Mouse (Mus musculus) right cerebral cortex, adult 2 months (tissue): ENCODE measurements at regions not wholly inside any gene's neighbourhood (a gene's known extent, or its start where the extent isn't known, plus 50 kb on each side); places are given as distances from the start of the nearest gene placed in this dataset.

Source experiments
- DNase-seq, 2 experiments: peaks; one replicate each; pipeline ENCODE4 v3.0.0; 2021 to 2022; ENCODE audit warnings: low spot score in 2 of 2

DNA sequence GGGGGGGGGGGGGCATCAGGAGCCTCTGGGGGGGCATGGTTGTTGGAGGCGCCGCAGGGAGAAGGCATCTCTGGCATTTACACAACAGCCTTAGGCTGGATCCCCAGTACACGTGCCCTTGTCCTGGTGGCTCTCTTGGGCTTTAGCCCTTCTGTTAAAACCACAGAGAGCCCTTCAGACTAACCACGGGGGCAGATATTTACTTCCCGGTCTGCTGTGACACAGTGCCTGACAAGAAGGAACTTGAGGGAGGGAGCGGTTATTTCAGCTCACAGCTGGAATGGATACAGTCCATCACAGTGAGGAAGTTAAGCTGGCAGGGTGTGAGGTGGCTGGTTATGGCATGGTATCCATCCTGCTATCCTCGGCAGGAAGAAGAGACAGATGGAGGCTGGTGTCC lies 71.0 kb upstream of the Gm11733 start:
- no peak for DNase-seq

DNA sequence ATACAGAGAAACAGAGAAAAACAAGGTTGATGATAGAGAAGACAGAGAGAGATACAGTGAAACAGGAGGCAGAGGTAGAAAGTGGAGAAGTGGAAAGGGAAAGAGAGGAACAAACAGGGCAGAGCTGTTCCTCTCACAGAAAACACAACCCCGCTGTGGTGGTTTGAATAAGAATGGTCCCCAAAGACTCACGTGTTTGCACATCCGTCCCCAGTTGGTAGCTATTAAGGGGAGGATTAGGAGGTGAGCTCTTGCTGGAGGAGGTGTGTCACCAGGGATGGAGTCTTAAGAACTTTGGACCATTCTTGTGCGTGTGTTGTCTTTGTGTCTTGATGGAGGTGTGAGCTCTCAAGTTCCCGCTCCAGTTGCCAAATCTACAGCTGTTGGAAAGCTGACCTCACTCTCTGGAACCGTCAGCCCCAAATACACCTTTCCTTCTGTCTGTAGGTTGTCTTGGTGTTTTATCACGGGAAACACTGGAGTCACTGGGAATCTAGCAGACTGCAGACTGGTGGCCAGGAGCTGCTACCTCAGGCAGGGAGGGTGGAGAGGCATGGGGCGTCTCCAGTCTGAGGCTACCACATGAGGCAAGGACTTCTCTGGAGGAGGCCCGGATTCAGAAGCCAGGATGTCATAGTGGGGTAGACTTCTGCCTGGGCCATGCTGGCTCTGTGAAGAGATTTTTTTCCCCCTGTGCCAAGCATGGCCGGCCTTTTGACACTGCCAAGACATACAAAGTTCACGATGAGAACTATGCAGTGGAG lies 70.0 kb upstream of the Gm11733 start:
- DNase-seq = no peak

DNA sequence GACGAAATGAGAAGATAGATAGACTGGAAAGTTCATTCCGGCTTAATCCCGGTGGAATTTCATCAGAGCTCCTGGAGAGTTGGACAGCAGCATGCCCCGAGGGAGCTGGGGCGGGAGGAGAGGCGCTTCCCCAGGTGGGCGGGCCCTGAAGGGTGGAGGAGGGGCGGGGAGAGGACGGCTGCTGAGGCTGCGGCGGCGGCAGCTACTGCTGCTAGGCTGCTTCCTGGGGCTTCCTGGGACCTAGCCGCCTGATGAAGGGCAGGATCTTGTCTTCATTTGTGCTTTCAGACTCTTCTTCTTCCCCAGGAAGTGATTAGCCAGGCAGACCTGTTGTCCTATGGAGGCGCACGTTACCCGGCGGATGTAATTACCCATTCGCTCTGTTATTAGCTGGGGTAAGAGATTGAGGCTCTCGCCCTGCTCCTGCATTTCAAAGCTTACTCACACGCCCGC lies 69.3 kb upstream of the Gm11733 start:
- peak in 1 of 2 experiments; percentile 32 for DNase-seq

DNA sequence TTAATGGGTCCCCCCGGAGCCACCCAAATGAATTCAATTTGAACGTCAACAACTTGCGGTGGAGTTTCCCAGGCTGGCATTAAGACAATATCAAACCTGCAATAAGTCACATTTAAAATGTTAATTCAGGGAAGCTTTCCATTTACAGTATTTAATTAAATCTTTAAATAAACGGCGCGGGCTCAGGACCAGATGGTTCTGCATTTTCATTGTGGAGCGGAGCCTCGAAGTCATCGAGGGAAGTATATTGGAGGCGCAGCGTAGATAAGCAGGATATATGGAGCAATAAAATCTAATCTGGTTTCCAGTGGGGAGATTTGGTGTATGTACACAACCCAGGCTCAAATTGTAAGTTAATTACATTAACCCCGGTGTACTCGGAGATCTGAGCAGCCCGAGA lies 68.7 kb upstream of the Gm11733 start:
- DNase-seq = peak in 1 of 2 experiments; percentile 38

DNA sequence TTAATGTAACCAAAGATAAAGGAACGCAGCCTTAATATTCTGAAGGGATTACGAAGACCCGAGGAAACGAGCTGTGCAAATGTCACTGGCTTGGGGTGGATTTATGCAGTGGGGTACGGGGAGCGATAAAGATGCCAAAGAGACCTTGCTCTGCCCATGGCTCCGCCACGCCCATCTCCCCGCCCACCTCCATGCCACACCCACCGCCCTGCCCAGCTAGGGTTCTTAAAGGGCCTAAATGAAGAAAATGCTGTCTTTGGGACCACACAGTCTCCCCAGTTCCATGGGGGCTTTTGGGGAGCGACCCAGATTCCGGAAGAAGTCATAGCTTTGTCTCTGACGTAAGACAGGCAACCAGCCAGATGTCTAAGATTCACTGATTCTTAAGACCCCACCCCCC lies 68.2 kb upstream of the Gm11733 start:
- no peak for DNase-seq

DNA sequence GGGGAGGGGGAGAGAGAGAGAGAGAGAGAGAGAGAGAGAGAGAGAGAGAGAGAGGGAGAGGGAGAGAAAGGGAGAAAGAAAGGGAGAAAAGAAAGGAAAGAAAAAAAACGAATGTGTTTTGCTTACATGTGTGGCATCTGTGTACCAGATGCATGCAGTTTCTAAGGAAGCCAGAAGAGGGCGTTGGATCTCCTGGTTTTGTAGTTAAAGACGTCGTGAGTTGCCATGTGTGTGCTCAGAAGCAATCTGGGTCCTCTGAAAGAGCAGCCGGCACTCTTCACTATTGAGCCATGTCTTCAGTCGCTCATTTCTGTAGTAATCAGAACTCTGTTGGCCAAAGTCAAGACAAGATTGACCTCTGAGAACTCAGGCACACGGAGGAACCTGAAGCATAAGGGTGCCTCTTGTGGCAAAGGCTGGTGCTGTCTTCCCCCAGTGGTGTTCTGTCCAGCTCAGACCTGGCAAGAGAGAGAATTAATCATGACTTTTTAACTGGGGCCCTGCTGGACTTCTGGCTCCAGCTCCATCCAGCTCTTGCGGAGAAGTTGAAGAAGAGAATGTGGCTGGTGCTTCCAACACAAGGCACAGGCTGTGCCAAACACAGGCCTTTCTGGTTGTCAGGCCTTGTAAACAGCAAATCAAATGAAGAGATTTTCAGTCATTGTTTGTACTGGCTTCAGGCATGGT lies 67.0 kb upstream of the Gm11733 start:
- DNase-seq = no peak

DNA sequence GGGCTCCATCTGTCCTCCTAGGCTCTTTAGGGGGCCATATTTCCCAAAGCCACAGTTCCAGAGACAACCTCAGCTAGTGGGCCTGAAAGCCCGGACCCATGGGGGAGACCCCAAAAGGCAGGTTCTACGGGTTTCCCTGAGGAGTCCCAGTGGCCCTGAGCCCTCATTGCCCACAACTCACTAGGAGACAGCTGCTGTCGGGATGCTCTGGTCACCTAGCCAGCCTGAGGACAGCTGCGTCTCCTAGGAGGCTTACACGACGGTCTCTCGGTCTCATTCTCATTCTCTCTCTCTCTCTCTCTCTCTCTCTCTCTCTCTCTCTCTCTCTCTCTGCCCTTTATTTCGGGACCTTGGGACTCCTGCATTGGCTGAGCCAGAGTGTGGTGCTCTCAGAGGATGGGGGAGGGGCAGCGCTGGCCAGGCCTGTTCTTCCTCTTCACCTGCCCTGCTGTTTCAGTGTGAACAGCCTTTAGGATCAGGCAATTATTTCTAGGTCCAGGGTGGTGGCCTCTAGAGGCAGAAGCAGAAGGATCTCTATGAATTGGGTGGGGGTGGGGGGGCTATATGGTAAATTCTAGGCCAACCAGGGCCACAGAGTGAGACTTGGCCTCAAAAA lies 66.1 kb upstream of the Gm11733 start:
- DNase-seq = no peak

DNA sequence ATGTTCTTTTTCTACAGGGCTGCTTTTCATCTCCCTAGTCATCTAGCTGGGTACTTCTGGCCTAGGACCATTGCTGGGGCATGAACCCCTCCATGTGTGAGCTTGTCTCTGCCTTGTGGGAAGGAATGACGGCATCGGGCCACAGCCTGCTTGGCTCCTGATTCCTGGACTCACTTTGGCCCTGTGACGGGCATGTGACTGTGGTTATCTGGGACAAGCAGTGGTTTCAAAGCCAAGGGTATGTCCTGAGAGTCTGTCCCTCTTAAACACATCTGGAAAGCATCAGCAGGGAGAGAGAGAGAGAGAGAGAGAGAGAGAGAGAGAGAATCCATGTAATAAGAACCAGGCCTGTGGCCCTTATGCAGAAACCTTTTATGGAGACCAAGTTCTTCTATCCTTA lies 65.2 kb upstream of the Gm11733 start:
- DNase-seq = no peak

DNA sequence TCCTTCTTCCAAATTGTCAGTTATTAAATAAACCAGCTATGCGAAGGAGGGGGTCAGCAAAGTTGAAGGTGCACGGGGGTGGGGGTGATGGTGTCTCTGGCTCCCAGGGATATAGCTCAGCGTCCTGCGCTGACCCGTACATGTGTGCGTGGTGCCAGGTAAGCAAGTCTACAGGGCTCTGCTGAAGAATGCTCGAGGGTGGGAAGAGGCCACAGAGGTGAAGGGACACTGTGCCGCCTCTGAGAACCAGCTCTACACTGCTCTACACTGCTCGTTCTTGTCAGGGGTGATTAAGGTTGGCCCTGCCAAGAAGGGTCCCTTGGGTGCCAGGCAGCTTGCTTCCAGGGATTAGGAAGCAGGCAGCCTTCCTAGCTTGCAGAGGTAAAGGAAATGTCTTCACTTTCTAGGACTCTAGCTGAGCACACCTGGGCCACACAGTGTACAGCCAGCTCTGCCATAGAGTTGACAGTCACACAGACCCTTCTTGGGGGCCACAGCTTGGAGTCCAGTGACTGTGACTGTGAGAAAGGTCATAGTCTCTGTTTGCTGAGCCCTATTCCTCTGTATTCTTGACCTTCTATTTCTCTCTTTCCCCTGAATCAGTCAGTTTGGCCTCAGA lies 64.7 kb upstream of the Gm11733 start:
- no peak for DNase-seq

DNA sequence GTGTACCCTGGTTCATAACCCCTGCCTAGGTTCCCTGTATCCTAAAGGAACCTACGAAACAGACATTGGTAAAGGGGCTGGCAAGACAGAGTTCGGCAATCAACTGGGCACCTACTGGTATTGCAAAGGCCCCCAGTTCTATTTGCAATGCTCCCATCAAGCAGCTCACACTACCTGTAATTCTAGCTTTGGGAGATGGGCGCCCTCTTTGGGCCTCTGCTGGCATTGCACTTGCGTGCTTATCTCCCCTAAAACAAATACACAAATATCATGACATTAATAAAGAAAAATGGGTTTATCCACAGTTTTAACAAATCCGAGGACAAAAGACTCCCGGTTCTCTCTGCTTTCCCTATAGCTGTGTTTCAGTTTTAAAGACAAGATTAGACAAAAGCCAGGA lies 61.5 kb upstream of the Gm11733 start:
- DNase-seq = no peak

DNA sequence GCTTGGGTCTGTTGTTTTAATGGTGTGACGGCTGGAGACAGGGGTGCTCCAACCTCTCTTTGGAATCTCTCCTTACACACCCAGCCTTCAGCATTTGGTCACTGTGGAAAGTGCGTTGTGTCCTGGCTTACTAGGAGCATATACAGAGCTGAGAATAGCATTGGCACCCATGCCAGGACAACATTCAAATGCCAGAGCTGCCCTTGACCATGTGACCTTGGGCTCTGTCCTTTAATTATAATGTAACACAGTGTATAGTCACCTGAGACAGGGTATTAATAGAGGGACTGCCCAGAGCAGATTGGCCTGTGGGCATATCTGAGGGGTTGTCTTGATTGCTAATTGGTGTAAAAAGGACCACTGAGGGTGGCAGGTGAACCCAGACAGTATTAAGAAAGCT lies 60.7 kb upstream of the Gm11733 start:
- DNase-seq = no peak

DNA sequence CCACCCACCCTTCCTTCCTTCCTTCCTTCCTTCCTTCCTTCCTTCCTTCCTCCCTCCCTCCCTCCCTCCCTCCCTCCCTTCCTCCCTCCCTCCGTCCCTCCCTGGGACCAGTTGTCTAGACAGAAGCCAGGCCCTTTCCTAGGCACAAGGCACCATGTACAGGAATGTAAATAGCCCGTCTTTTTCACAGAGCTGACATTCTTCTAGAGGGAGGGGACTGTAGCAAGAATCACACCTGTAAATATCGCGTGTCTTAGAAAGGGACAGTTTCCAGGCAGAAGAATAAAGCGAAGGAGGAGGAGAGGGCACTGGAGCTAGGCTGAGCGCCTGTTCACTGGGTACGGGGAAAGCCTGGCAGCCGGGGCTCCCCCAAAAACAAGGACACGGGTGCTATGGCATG lies 58.7 kb upstream of the Gm11733 start:
- DNase-seq = no peak

DNA sequence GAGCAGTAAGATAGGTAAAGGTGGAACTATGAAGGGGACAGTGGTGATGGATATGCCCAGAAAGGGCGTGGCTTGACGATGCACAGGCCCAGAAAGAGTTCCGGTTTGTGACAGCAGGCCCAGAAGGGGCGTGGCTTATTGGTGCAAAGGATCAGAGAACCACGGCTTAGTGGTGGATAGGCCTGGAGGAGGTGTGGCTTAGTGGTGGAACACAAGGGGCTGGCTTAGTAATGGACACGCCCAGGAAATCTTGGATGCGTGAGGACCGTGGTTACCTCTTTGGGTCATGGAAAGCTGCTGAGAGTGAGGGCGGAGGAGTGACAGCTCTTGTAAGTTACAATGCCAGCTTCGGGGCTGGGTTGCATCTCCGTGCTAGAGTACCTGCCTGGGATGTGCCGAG lies 58.2 kb upstream of the Gm11733 start:
- DNase-seq = no peak

DNA sequence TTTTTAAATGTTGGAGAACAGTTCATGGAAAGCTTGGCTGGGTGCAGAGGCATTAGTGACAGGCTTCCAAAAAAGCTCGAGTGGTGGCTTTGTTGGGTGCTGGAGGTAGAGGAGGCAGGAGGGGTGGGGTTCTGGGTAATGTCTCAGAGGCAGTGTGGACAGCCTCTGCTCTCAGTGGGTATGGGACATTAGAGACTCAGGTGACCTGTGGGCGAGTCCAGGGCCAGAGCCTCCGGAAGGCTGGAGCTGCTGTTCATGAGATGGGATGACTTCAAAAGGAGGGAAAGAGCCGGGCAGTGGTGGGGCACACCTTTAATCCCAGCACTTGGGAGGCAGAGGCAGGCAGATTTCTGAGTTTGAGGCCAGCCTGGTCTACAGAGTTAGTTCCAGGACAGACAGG lies 57.5 kb upstream of the Gm11733 start:
- no peak for DNase-seq

DNA sequence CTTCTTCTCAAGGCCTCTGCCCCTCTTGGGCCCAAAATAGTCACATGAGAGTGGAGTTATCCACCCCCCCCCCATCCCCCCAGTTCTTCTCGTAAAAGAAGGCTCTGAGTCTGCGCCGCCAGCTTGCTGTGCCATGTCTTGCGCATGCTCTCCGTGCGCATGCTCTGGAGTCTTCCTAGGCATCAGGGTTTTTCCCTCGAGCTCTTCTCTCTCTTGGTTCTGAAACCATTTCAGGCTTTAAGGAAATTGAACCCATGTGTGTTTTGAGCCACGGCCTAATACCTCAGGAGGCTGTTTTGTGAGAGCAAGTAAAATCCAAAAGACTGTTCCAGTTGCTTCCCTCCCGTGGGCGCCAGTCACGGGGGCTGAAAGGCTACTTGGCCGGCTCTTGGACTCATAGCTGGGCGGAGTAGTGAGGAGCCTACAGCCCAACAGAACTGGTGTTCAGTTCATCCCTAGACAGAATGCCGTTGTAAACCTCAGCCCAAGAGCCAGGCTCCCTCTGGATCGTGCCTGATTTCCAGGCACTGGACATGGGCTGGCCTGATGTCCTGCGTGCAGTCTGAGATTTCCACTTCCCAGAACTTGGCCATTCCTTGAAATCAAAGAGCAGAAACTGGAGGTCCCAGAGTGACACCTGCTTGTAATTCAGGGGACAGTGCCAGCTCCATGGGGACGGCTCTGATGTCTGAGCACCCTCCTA lies 56.2 kb upstream of the Gm11733 start:
- no peak for DNase-seq

DNA sequence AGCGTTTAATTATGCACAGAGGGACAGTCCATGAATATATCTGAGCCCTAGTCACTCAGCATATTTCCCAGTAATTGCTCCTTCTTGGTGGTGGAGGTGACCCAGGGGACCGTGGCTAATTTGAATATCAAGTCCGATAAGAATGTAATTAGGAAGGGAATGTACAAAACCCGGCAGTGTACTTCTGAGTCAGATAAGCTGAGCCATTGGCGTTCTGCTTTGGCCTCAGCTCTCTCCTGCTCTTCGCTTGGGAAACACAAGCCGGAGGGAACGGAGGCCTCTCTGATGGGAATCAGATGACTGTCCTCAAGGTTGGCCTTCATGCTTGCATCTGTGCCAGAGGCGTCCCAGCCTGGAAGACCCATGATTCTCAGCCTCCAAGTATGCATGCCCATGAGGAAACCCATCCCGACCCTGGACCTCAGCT lies 54.8 kb upstream of the Gm11733 start:
- DNase-seq = no peak

DNA sequence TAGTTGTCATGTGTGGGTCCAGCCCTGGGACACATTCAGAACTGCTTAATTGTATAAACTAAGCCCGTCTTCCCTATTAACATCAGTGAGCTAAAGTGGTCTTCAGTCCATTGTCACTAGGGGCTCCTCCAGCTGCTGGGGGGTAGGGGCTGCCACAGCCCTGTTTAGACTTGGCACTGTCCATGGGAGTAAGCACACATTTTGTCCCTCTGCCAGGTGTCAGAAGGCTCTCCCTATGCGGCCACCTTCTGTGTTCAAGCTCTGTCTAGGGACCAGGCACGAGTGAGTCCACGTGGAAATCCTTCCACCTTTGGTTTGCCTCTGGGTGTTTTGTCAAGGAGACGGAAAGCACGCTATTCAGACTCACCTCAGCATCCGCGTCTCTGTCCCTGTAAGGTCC lies 54.3 kb upstream of the Gm11733 start:
- no peak for DNase-seq

DNA sequence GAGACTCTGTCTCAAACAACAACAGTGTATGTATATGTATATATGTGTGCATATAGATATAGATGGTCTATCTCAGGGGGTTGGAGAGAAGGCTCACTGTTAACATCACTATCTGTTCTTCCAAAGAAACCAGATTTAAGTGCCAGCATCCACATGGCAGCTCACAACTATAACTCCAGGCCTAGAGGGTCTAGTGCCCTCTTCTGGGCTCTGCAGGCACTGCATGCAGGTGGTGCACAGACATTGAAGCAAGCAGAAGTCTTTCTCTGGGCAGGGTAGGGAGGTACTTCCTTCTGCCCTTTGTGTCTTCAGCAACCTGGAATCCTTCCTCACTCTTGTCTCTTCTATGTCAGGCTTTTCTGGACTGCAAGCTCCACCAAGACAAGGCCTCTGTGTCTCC lies 50.1 kb upstream of the Gm11733 start:
- no peak for DNase-seq
